Mouse (Mus musculus) MEL (cell line): ENCODE data around the gene Tdrd3. TPM values are rescaled to one million over a fixed set of nuclear protein-coding genes. Genes with fewer than 3 reads are reported as not detected.

ENCODE experiments used
- DNase-seq: peaks from one replicate; pipeline ENCODE4 v3.0.0; 2011; ENCODE audit warnings: low read depth, low spot score
- H3K27ac ChIP-seq: 2 replicates; pipeline ENCODE4 v1.5.1; 2012; ENCODE audit warnings: low read depth, mild to moderate bottlenecking, control low read depth, low read length, moderate library complexity; ENCODE audit not compliant: control insufficient read depth
- H3K27me3 ChIP-seq, 2 experiments: fragments of 150-350 bp in 1 of 2; sonication (generic) in 1 of 2; 2 replicates each; pipeline ENCODE4 v1.6.1; 2012; ENCODE audit warnings: low read length in 2 of 2, mild to moderate bottlenecking in 2 of 2, improper control_type of control experiment in 1 of 2, moderate library complexity in 1 of 2; ENCODE audit not compliant: insufficient read depth in 2 of 2, control insufficient read depth in 1 of 2
- H3K36me3 ChIP-seq, 2 experiments: 2 replicates each; pipeline ENCODE4 v1.6.1; 2012 to 2014; ENCODE audit warnings: low read length in 2 of 2, improper control_type of control experiment in 1 of 2, inconsistent platforms in 1 of 2, mild to moderate bottlenecking in 1 of 2; ENCODE audit not compliant: insufficient read depth in 2 of 2, control insufficient read depth in 1 of 2
- H3K4me1 ChIP-seq, 2 experiments: fragments of 150-350 bp in 1 of 2; sonication (generic) in 1 of 2; 2 replicates each; pipeline ENCODE4 v1.6.1; 2012; ENCODE audit warnings: low read length in 2 of 2, improper control_type of control experiment in 1 of 2, mild to moderate bottlenecking in 1 of 2; ENCODE audit not compliant: insufficient read depth in 2 of 2, control insufficient read depth in 1 of 2
- H3K4me3 ChIP-seq, 2 experiments: fragments of 150-350 bp in 1 of 2; sonication (generic) in 1 of 2; 2 replicates each; pipeline ENCODE4 v1.5.1; 2012; ENCODE audit warnings: low read depth in 2 of 2, low read length in 2 of 2, mild to moderate bottlenecking in 2 of 2, moderate library complexity in 2 of 2, control low read depth in 1 of 2, improper control_type of control experiment in 1 of 2; ENCODE audit not compliant: control insufficient read depth in 1 of 2, insufficient read depth in 1 of 2
- H3K79me2 ChIP-seq: 2 replicates; pipeline ENCODE4 v1.6.1; 2012; ENCODE audit warnings: mild to moderate bottlenecking, low read length, moderate library complexity; ENCODE audit not compliant: control insufficient read depth, poor library complexity, insufficient read depth
- H3K9ac ChIP-seq: 2 replicates; pipeline ENCODE4 v1.6.1; 2012; ENCODE audit warnings: low read depth, mild to moderate bottlenecking, control low read depth, low read length, moderate library complexity; ENCODE audit not compliant: control insufficient read depth, poor library complexity, severe bottlenecking
- H3K9me3 ChIP-seq: fragments of 150-350 bp; sonication (generic); replicated peaks from 2 replicates; pipeline ENCODE4 v1.6.1; 2012; ENCODE audit warnings: mild to moderate bottlenecking, low read length, improper control_type of control experiment, moderate library complexity; ENCODE audit not compliant: insufficient read depth
- EP300 ChIP-seq, 2 experiments: IDR thresholded peaks; 2 replicates each; pipeline ENCODE4 v1.6.1; 2011; ENCODE audit warnings: improper control_type of control experiment in 2 of 2, low read length in 2 of 2, low read depth in 1 of 2, mild to moderate bottlenecking in 1 of 2
- ETS1 ChIP-seq: IDR thresholded peaks from 2 replicates; pipeline ENCODE4 v1.6.1; 2012; ENCODE audit warnings: low read depth, mild to moderate bottlenecking, inconsistent platforms, low read length, improper control_type of control experiment, moderate library complexity
- HCFC1 ChIP-seq: IDR thresholded peaks from 2 replicates; pipeline ENCODE4 v1.6.1; 2012; ENCODE audit warnings: low read depth, mild to moderate bottlenecking, inconsistent platforms, low read length, improper control_type of control experiment, moderate library complexity
- JUND ChIP-seq: IDR thresholded peaks from 2 replicates; pipeline ENCODE4 v1.6.1; 2011; ENCODE audit warnings: low read depth, mild to moderate bottlenecking, improper control_type of control experiment, low read length
- KAT2A ChIP-seq: conservative IDR thresholded peaks from 2 replicates; pipeline ENCODE4 v1.6.1; 2012; ENCODE audit warnings: low read depth, low read length, improper control_type of control experiment, inconsistent platforms
- MAFK ChIP-seq: IDR thresholded peaks from 2 replicates; pipeline ENCODE4 v1.6.1; 2011; ENCODE audit warnings: low read depth, mild to moderate bottlenecking, low read length, improper control_type of control experiment, borderline replicate concordance
- MAX ChIP-seq: IDR thresholded peaks from 2 replicates; pipeline ENCODE4 v1.6.1; 2011; ENCODE audit warnings: low read length, improper control_type of control experiment
- MEF2A ChIP-seq: IDR thresholded peaks from 2 replicates; pipeline ENCODE4 v1.6.1; 2014; ENCODE audit warnings: low read depth, mild to moderate bottlenecking, inconsistent platforms, low read length, improper control_type of control experiment; ENCODE audit not compliant: poor library complexity, insufficient replicate concordance, severe bottlenecking; ENCODE audit errors: extremely low read depth
- MXI1 ChIP-seq: IDR thresholded peaks from 2 replicates; pipeline ENCODE4 v1.6.1; 2011; ENCODE audit warnings: mild to moderate bottlenecking, low read depth, low read length, improper control_type of control experiment
- MYC ChIP-seq: IDR thresholded peaks from 2 replicates; pipeline ENCODE4 v1.6.1; 2011; ENCODE audit warnings: low read depth, mild to moderate bottlenecking, low read length, improper control_type of control experiment, moderate library complexity
- NELFE ChIP-seq: IDR thresholded peaks from 2 replicates; pipeline ENCODE4 v1.6.1; 2011; ENCODE audit warnings: low read depth, low read length, improper control_type of control experiment
- NRF1 ChIP-seq: IDR thresholded peaks from 2 replicates; pipeline ENCODE4 v1.6.1; 2014; ENCODE audit warnings: low read depth, mild to moderate bottlenecking, inconsistent platforms, low read length, improper control_type of control experiment, moderate library complexity; ENCODE audit not compliant: poor library complexity, insufficient read depth, severe bottlenecking
- POLR2A ChIP-seq, 2 experiments: IDR thresholded peaks; 2 replicates each; pipeline ENCODE4 v1.6.1; 2011 to 2012; ENCODE audit warnings: low read length in 2 of 2, mild to moderate bottlenecking in 2 of 2, control low read depth in 1 of 2, improper control_type of control experiment in 1 of 2, low read depth in 1 of 2, moderate library complexity in 1 of 2; ENCODE audit not compliant: control insufficient read depth in 1 of 2, insufficient read depth in 1 of 2, poor library complexity in 1 of 2
- SIN3A ChIP-seq: IDR thresholded peaks from 2 replicates; pipeline ENCODE4 v1.6.1; 2012; ENCODE audit warnings: low read length, improper control_type of control experiment, inconsistent platforms
- TCF12 ChIP-seq: IDR thresholded peaks from 2 replicates; pipeline ENCODE4 v1.6.1; 2014; ENCODE audit warnings: low read depth, mild to moderate bottlenecking, inconsistent platforms, low read length, improper control_type of control experiment, moderate library complexity
- ZC3H11A ChIP-seq: IDR thresholded peaks from 2 replicates; pipeline ENCODE4 v1.6.1; 2012; ENCODE audit warnings: low read depth, mild to moderate bottlenecking, inconsistent platforms, low read length, improper control_type of control experiment
- ZMIZ1 ChIP-seq: IDR thresholded peaks from 2 replicates; pipeline ENCODE4 v1.6.1; 2012; ENCODE audit warnings: low read depth, mild to moderate bottlenecking, inconsistent platforms, low read length, improper control_type of control experiment, moderate library complexity
- polyA plus RNA-seq, 2 experiments: library from polyadenylated mRNA; stranded (reverse) in 1 of 2; unstranded in 1 of 2; fragments of >175 nt in 1 of 2; fragments of >200 nt in 1 of 2; gene quantifications; 2 replicates each; pipeline versions ENCODE4 v1.2.1 to v1.2.4; 2012; ENCODE audit warnings: low replicate concordance in 2 of 2, low read depth in 1 of 2; ENCODE audit not compliant: insufficient read length in 2 of 2, insufficient read depth in 1 of 2, missing spikeins in 1 of 2
- total RNA-seq: library from RNA; depleted of rRNA; stranded (reverse); fragments of 300-350 nt; gene quantifications from 2 replicates; pipeline ENCODE4 v1.2.3, GENCODE M21; 2012

Gene Tdrd3
- total and polyA plus RNA-seq, 3 experiments, result 22.5 to 22.6 TPM; not detected in 1

GRCm38 (mm10) chr14:87467586-87467985, 51.1 kb downstream of the Tdrd3 start:
- DNase-seq, result no peak
- TF ChIP-seq NRF1, result no peak
- Histone ChIP-seq H3K4me3 (no peak overlapping the region), H3K36me3 (peaks cover 0 to 2% of the 10 kb centered on the region in 2 experiments; a peak in 2 of 4 replicates), H3K27me3 (no peaks in the 10 kb centered on the region), H3K27ac (no peak overlapping the region), H3K9me3 (no peaks in the 10 kb centered on the region), H3K9ac (no peak overlapping the region), H3K79me2 (no peaks in the 10 kb centered on the region; the same call in 1 of the 2 replicates), H3K4me1 (no peaks in the 10 kb centered on the region)

DNA sequence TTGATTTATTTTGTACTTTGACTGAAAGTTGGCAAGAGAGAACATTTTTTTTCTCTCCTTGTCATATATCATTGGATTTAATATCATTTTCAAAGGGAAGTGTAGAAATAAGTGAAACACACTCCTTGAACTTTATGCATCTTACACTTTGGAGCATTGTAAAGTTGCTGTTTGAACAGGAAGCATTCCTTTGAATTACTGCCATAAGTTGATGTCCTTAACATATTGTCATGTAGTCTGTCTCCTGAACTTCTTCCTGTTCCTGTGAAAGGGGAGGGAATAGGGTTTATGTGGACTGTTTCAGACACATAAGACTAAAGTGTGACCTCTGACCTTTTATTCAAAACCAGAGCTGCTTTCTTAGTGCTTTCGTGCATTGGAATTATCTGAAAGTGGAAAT, 55.1 kb downstream of the Tdrd3 start:
- Histone ChIP-seq H3K79me2 (no peaks in the 10 kb centered on the region), H3K27ac (no peak overlapping the region), H3K4me1 (no peaks in the 10 kb centered on the region), H3K4me3 (no peak overlapping the region), H3K36me3 (peaks cover 0 to 13% of the 10 kb centered on the region in 2 experiments; a peak in 2 of 4 replicates), H3K9ac (no peak overlapping the region), H3K27me3 (no peaks in the 10 kb centered on the region), H3K9me3 (no peaks in the 10 kb centered on the region)
- DNase-seq, result no peak
- TF ChIP-seq ETS1 (no peak), ZC3H11A (no peak), EP300 (IDR thresholded peaks at IDR 0.05; ENCODE audit: low read depth in 1 of 2, low read length in 2 of 2) (no peak), ZMIZ1 (no peak), MYC (no peak), POLR2A (IDR thresholded peaks at IDR 0.05; ENCODE audit: control insufficient read depth in 1 of 2, insufficient read depth in 1 of 2, low read depth in 1 of 2, low read length in 2 of 2, poor library complexity in 1 of 2) (no peak), MAFK (no peak), SIN3A (no peak), HCFC1 (no peak), KAT2A (no peak), MAX (no peak), TCF12 (no peak), JUND (no peak), MEF2A (no peak), MXI1 (no peak), NELFE (no peak)
